Mouse (Mus musculus): ENCODE data around the gene Lrrc75b.

Gene Lrrc75b

DNA sequence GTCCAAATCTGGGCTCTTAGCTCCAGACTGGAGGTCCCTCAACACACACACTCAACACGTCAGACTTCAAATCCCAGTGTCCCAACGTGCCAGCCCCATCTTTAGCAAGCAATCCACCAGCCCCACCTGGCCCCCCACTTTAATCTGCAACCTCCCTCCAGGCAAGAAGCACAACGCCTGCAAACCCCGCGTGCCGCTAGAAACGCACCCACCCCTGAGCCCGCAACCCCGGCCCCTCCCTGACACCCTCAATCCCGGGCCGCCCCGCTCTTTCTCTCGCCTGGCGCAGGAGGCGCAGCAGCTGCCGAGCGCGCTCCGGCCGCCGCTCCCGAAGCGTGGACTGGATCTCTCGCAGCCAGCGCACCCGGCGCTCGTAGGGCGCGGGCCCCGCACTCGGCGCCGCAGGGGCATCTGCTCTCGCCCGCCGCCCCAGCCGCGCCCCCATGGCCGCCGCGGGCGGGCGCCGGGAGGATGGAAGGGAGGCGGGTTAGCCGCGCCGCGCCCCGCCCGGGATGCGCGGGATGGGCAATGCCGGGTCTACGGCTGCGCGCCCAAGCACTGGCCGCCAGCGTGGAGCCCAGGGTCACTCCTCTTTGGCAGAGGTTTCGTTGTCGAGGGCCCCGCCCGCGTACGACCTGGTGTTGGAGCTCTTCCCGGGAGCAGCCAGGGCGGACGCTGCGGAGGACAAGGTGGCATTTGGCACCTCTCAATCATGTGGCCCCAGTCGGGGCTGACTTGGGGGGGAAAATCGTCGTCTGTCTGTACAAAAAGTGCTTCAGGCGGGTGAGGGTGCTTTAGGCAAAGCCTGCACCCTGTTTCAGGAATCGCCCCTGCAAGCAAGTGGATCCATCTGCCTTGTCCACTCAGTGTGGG lies at the start of gene Lrrc75b:
TSS of gene Lrrc75b (minus strand) at position 655 of the 873 bp plus-strand sequence.
- in situ Hi-C loops (cut with MboI; ENCODE audit: low sequenced_read_pairs), result no loop called here

DNA sequence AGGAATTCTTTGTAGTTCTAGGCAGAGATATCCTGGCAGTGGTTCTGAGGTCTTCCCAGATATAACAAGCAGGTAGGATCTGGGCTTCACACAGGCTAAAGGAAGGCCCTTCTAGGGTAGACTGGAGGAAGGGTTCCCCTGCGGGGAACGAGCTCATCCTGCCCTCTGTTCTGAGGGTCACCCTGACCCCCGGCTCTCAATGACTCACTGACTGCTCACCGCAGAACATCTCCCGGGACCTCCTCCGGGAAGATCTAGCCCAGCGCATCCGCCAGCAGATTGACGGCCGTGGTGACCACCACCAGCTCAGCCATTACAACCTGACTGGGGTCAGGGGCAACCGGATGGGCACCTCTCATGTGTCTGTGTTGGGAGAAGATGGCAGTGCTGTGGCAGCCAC lies 48.8 kb upstream of the Lrrc75b start:
- in situ Hi-C loops (cut with MboI; ENCODE audit: low sequenced_read_pairs), result no loop called here

DNA sequence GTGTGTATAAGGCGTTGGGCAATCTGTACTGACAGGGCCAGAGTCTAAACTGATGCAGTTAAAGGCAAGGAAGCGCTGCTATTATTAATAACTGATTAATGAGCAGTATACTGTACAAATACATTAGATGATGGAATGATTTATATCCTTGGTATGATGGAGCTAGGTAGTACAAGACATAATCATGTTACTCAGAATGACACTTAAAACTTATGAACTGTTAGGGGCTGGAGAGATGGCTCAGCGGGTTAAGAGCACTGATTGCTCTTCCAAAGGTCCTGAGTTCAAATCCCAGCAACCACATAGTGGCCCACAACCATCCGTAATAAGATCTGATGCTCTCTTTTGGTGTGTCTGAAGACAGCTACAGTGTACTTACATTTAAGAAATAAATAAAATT lies 47.1 kb upstream of the Lrrc75b start:
- in situ Hi-C loops (cut with MboI; ENCODE audit: low sequenced_read_pairs), result no loop called here

DNA sequence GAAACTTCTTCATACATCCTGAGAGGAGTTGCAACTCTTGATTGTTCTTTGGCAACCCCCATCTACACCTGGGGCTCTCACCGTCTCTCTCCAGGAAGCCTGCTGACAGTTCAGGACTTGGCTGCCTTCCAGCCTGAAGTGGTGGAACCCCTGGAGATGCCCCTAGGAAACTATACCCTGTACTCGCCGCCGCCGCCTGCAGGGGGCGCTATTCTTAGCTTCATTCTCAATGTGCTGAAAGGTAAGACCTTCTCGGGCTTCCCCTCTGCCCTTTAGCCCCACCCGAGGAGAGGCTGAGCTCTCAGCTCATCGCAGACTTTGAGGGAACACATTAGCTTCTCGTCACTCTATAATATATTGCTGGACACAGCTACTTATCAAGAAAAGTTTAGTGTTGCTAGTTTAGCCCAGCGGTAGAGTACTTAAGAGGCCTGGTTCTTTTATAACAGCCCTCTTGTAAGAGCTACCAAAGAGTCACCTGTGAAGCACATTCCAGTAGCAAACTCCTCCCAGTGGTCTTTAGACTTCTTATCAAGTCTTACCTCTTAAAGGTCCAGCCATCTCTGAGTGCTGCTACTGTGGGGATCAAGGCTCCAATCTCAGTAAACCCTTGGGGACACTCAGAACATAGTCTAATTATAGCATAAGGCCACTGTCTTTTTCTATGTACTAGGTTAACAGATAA lies 45.2 kb upstream of the Lrrc75b start:
- in situ Hi-C loops (cut with MboI; ENCODE audit: low sequenced_read_pairs), result no loop called here

DNA sequence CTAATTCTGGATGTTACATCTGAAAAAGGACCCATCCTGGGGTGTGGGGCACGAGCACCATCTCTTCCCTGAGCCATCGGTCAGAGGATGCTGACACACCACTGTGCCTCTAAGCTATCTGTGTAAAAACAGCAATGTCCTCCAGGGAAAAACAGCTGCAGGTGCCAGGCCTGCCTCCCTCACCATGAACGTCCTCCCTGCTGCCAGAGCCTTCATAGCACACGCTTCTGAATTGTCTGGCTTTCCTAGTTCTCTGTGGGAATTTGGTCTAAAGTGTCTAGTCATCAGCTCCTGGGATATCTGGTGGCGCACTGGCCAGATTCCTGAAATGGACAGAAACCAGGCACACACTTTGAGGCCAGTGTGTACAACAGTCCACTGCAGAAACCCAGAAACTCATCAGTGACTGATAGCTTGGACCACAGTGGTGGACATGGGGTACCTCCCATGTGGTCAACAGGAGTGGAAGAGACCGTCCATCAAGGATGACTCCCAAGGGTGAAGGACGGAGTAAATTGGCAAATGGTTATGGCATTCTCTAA lies 40.1 kb upstream of the Lrrc75b start:
- in situ Hi-C loops (cut with MboI; ENCODE audit: low sequenced_read_pairs), result no loop called here

DNA sequence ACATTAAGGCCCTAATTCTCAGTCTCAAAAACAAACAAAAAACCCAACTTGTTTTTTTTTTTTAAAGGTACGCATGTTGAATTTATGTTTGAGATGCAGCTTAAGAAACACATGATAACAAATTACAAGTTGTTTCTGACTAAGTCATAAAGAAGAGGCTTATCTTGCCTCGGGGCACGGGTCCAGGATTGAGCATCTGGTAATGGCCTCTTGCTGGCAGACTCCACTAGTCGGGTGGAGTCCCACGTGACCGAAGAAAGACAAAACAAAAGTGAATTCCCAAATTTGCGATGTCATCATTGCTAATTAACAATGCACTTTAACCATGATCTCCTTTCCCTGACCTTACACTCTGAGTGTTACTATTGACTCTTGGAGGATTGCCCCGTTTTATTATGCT lies 35.9 kb upstream of the Lrrc75b start:
- in situ Hi-C loops (cut with MboI; ENCODE audit: low sequenced_read_pairs), result no loop called here

DNA sequence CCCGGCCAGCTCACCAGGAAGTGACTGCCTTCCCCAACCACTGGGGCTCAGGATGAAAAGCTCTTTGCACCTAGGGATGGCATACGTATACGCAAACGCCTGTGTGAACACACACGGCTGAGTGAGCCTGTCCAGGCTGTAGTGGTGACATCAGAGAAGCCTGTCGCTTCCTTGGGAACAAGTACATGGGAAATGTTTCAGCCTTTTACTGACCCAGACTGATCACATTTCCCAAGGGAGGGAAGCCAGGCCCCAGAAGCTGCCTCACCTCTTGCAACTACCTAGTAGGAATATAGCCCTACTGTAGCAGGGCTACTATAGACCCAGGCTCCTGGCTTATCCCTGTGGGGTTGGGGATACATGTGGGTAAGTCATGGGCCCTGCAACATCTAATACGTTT lies 32.5 kb upstream of the Lrrc75b start:
- in situ Hi-C loops (cut with MboI; ENCODE audit: low sequenced_read_pairs), result no loop called here

DNA sequence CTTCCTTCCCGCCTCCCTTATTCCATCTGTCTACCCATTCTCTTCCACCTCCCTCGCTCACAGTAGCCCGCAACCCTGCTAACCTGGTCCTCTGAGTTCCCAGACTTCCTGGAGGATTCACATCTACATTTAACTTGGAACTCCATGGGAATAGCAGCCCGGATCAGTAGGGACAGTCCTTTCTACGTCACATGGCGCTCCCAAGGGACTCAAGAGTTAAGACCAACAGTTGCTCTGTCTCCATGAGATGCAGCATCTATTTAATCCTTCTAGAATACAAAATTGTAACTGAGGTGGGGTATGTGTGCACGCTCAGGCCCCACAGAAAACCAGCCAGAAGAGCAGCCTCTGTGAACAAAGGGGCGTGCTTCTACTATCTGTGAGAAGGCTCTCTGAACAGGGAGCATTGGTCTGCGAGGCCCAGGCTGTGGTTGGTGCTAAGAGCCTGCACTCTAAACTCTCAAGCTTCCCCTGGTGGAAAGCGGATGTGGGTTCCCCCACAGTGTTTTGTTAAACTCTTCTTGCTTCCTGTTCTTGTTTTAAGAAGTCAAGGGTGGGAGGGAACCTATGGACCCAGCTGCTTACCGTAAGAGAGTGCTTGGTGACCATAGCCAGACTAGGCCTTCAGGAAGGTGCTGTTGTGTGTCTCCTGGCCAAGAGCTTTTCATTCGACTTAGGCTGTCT lies 31.2 kb upstream of the Lrrc75b start:
- in situ Hi-C loops (cut with MboI; ENCODE audit: low sequenced_read_pairs), result no loop called here

DNA sequence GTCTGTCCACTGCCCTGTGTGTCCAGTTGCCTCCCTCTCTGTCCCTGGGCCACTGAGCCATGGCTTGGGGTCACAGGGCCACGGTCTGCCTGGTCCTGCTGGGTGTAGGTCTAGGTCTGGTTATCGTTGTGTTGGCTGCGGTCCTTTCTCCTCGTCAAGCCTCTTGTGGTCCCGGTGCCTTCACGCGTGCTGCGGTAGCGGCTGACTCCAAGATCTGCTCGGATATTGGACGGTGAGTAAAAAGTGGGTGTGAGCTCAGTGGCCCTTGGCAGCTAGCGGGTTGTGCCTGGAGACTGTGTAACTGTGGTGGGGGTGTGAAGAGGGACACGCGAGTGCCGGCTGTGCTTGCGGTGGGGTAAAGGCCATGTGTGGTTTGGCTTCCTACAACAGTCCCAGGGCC lies 29.5 kb upstream of the Lrrc75b start:
- in situ Hi-C loops (cut with MboI; ENCODE audit: low sequenced_read_pairs), result no loop called here

DNA sequence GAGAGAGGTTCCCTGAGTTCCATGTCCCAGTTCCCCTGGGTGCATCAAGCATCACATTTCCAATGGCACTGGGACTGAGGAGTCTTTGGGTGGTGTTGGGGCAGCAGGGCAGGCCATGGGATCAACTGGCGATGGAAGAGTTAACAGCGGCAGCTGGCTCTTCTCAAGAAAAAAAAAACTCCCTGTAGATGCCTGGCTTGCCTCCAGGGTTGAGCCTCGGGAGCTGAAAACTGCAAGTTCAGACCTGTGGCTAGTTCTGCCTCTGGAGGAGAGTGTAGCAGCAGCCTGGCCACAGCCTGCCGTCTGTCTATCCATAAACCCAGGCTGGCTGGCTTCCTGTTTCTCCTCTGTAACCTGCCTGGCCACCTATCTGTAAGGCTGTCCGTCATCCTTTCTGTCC lies 29.0 kb upstream of the Lrrc75b start, which contains the start of gene Ggt5:
TSS of gene Ggt5 (plus strand) at position 212 of the 400 bp plus-strand sequence.
- in situ Hi-C loops (cut with MboI; ENCODE audit: low sequenced_read_pairs), result no loop called here

DNA sequence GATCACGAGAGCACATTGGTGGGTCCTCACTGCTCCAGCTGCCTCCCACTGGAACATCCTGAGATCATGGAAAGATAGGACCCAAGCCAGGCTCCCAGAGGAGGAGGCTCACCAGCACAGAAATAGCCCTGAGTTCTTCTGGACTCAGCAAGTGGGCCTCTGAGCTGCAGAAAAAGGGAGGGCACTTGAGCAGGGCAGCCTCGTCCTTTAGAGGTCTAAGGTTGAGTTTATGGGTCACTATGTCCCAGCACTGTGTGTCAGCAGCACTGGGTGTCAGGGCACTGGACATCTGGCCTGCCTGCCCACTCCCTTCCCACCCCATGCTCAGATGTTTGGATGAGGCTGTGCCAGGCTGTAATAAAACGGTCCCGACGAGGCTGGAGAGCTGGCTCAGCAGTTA lies 28.2 kb upstream of the Lrrc75b start:
- in situ Hi-C loops (cut with MboI; ENCODE audit: low sequenced_read_pairs), result no loop called here

DNA sequence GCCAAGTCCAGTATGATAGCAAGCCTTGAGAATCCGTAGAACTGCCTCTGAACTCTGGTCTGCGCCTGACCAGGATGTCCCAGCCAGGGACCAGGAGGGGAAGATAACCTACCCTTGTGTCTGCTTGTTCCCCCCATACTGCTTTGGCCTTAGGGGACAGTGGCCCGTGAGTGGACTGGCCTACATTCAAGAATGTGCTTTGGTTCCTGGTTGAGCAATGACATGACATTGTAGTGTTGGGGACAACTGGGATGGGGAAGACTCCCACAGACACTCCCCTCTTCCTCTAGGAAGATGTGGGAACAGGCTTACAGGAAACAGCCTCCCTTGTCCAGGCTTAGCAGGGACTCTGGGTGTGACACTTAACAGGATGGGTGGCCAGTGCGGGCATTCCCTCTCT lies 27.7 kb upstream of the Lrrc75b start:
- in situ Hi-C loops (cut with MboI; ENCODE audit: low sequenced_read_pairs), result no loop called here

DNA sequence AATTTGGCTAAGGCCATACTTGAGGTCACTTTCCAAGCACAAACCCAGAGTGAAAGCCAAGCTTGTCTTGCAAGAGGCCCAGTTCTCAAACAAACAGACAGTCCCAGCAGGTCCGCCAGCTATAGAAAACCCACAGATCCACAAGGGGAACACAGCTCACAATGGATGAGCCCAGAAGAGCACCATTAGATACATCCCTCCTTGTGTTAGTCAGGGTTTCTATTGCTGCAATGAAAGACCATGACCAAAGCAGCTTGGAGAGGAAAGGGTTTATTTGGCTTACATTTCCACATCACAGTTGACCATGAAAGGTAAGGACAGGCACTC lies 26.4 kb upstream of the Lrrc75b start:
- in situ Hi-C loops (cut with MboI; ENCODE audit: low sequenced_read_pairs), result no loop called here

DNA sequence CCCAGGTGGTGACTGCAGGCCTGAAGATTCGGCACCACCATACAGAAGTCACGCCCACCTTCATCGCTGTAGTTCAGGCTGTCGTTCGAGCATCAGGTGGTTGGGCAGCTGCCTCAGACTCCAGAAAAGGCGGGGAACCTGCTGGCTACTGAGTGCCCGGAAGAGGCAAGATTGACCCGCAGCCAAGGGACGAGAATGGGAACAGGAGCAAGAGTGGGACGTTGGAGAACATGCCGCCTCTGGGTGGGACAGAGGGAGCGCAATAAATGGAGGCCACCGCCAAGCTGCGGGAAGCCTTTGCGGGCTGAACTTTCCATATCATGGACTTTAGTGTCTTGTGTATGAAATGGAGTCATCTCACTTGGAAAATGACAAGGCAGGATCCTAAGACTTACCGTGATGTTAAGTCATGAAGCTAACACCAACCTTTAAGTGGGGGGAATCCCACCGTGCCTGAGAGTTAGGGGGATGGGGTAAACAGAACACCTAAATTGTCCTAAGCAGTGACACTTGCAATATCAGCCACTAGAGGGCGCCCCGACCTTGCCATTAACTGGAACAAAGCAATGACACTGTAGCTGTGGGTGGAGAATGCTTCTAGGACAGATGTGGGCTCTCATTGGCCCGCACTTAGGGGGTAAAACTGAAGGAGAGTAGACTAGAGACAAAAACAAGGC lies 25.9 kb upstream of the Lrrc75b start:
- in situ Hi-C loops (cut with MboI; ENCODE audit: low sequenced_read_pairs), result no loop called here

DNA sequence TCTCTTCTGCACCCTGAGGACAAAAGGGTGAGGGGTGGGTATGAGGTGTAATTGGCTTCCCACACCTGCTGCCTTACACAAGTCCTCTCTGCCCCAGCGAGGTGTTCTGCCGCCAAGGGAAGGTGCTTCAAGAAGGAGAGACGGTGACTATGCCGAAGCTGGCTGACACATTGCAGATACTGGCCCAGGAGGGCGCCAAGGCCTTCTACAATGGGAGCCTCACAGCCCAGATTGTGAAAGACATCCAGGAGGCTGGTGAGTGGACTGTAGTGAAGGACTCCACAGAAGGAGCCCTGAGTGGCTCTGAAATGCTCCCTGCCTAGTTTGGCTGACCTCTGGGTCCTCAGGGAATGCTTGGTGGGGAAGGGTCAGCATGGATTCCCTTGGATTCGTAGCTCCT lies 19.0 kb upstream of the Lrrc75b start:
- in situ Hi-C loops (cut with MboI; ENCODE audit: low sequenced_read_pairs), result no loop called here

DNA sequence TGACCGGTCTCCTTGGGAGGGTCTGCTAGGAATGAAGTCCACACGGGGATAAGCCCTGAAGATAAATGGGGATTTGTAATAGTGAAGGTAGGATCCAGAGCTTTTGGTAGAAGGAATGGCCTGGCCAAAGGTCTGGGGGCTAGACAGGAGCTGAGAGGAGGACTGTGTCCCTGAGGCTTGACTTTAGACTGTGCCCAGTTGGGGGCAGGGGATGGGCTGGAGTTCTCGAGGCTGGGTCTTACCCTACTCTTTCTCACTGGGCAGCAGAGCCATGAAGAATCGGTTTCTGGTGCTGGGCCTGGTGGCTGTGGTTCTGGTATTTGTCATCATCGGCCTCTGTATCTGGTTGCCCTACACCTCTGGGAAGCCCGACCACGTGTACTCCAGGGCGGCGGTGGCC lies 13.8 kb upstream of the Lrrc75b start:
- in situ Hi-C loops (cut with MboI; ENCODE audit: low sequenced_read_pairs), result no loop called here

DNA sequence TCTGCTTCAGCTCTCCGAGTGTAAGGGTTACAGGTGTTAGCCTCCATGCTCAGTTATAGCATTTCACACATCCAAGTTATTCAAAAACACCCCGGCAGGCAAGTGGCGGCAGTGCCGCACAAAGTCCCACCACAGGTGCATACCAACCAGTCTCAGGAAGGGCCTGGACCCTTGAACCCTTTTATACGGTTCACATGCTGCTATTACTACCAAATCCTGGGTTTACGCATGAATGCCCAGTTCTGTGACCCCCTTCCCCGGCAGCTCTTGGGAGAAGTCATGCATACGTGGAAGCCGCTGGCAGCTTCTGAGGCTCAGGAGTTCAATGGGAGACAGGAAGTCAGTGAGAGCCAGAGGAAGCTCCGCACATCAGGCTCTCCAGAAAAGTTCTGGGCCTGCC lies 13.1 kb upstream of the Lrrc75b start:
- in situ Hi-C loops (cut with MboI; ENCODE audit: low sequenced_read_pairs), result no loop called here

DNA sequence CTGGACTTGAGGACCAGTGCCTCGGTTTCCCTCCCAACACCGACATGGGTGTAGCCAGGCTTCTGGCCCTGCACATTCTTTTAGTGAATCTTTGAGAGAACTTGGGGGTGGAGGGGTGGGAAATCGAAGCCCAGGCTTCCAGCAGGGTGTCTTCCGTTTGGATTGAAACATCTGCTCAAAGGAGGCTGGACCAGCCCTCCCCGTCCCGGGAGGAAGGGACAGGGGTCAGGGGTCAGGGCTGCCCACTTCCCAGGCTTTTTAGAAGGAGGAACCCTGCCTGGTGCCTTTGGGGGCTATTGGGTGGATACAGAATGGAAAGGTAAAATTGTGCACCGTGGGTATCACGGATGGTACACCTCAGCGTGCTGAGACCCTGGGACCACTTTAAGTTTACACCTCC lies 11.8 kb upstream of the Lrrc75b start:
- in situ Hi-C loops (cut with MboI; ENCODE audit: low sequenced_read_pairs), result no loop called here

DNA sequence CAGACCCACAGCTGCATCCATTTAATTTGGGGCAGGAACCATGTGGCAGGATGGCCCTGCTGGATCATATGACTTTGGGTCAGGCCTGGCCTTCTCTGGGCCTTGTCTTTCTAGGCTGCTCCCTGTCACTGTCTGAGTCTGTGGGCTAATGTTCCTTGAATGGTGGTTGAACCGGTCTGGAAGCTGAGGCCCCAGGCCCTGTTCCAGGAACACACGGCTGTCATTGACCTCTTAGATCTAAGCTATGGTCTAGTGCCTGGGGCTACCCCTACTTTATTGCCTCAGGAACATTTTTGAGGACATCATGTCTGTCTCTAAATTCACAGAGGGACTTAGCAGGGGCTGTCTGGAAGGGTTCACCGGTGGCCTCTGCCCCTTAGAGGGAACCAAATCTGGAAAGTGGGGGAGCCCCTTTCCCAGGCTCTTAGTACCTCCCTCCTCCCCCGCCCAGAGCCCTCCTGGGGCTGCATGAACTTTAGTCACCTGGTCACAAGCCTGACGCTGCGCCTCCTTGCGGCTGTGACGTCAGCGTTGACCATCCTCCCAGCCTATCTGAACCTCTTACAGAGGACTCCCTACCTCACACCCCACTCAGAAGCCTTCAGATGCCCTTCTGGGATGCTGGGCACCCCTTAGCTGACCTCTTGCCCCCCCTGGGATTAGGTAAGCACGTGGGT lies 11.0 kb upstream of the Lrrc75b start:
- in situ Hi-C loops (cut with MboI; ENCODE audit: low sequenced_read_pairs), result no loop called here

DNA sequence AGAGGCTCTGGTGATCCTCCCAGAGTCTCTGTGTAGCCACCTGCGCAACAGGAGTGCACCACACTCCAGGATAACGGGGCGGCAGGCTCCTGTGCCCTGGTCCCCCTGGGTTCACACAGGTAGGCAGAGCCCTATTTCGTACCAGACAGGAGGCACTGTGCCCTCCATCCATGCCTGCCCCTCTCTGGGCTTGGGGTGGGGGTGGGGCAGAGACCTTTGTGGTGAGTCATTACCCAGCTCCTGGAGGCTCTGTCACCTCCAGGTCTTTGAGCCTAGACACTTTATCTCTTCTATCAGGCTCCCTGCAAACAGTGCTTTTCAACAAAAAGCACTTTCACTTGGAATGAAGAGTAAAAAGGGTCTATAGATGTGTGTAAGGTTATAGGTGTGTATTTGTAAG lies 8.7 kb upstream of the Lrrc75b start:
- in situ Hi-C loops (cut with MboI; ENCODE audit: low sequenced_read_pairs), result no loop called here

DNA sequence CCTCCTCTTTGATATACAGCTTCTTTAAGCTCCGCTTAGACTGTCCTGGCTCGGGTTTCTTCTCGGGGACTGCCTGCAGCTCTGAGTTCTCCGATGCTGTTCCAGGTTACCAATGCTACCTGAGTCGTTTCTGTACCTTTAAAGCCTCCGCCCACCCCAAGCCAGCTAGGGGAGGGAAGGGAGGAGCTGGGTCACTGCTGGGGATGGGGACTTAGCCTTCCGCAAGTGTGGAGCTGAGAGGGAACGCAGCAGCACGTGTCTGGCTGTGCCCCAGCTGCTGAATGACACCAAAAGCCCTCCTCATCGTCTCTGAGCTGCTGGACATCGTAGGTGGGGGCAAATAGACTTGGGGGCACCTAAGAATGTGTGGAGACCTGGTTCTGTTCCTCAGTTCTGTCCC lies 8.3 kb upstream of the Lrrc75b start:
- in situ Hi-C loops (cut with MboI; ENCODE audit: low sequenced_read_pairs), result no loop called here
